Mouse (Mus musculus) megakaryocyte, embryonic 14.5 days (primary cell): ENCODE measurements at regions not wholly inside any gene's neighbourhood (a gene's known extent, or its start where the extent isn't known, plus 50 kb on each side); places are given as distances from the start of the nearest gene placed in this dataset.

Source experiments
- FLI1 ChIP-seq: IDR thresholded peaks from 2 replicates; pipeline ENCODE4 v1.6.1; 2012; ENCODE audit warnings: low read length, inconsistent platforms, mixed read lengths
- GATA1 ChIP-seq: IDR thresholded peaks from 3 replicates; pipeline ENCODE4 v1.6.1; 2012; ENCODE audit warnings: mixed read lengths, low read length, inconsistent platforms, borderline replicate concordance

- TF ChIP-seq GATA1 (no peak), FLI1 (no peak)
Measured at GRCm38 (mm10) chr5:77517252-77517651, 109.4 kb upstream of the Igfbp7 start.
